18 mouse cellular contexts compared by ENCODE assay signal in genomic region chr16:28919320-28919885, GRCm38 (mm10). TPM values are rescaled to one million over a fixed set of nuclear protein-coding genes. Genes with fewer than 3 reads are reported as not detected.
DNase-seq lines count a peak whose midpoint lies in the region; ATAC-seq and TF ChIP-seq lines count a peak whose summit lies in the region.
"Had no signal": no experiment of that assay in that cellular context is flagged by ENCODE, and none has a peak within 500 bp of the region (broad histone marks: within the 10 kb centered on the region; RNA-seq: fewer than 3 reads in every experiment).

No protein-coding gene starts in this region.

- H3K27ac ChIP-seq in kidney, postnatal 0 days, result no peak overlapping the region
- no peak overlapping the region for H3K27ac ChIP-seq in forebrain, embryonic 12.5 days
- H3K27ac ChIP-seq in limb, embryonic 12.5 days, result 0 out of 2 replicates have a peak overlapping the region, but pooled peaks have one; percentile 29
- H3K27ac ChIP-seq: heart, embryonic 15.5 days; macrophage had no signal

- 0 out of 2 replicates have a peak, but pooled peaks have one; percentile 49 for ATAC-seq in kidney, postnatal 0 days (replicated peaks; ENCODE audit: low FRiP score, low read depth)
- ATAC-seq in forebrain, embryonic 12.5 days (ENCODE audit: low FRiP score), result 0 out of 2 replicates have a peak, but pooled peaks have one; percentile 55
- ATAC-seq in limb, embryonic 12.5 days (ENCODE audit: insufficient number of reproducible peaks, insufficient read depth, low FRiP score, low TSS enrichment, low read depth), result no peak
- ATAC-seq: CD4-positive, CD25-positive, alpha-beta regulatory T cell, adult 4 months had no signal

- H3K36me3 ChIP-seq in kidney, postnatal 0 days (ENCODE audit: insufficient read depth, low read length), result no peaks in the 10 kb centered on the region
- no peaks in the 10 kb centered on the region for H3K36me3 ChIP-seq in forebrain, embryonic 12.5 days (replicated peaks)
- no peaks in the 10 kb centered on the region for H3K36me3 ChIP-seq in limb, embryonic 12.5 days
- H3K36me3 ChIP-seq: heart, embryonic 15.5 days had no signal

- H3K4me1 ChIP-seq in kidney, postnatal 0 days (replicated peaks; ENCODE audit: insufficient read depth, low read length), result no peaks in the 10 kb centered on the region
- peaks cover 15% of the 10 kb centered on the region for H3K4me1 ChIP-seq in forebrain, embryonic 12.5 days
- peaks cover 32% of the 10 kb centered on the region for H3K4me1 ChIP-seq in limb, embryonic 12.5 days (replicated peaks)
- H3K4me1 ChIP-seq: heart, embryonic 15.5 days had no signal

- TF ChIP-seq CTCF in kidney, postnatal 0 days (IDR thresholded peaks at IDR 0.05; ENCODE audit: low read depth), result no peak

- 80% methylated on average over 11 of the region's 11 CpGs for WGBS in kidney, postnatal 0 days
- 56% methylated on average over 11 of the region's 11 CpGs for WGBS in forebrain, embryonic 12.5 days
- WGBS in limb, embryonic 12.5 days, result 28% methylated on average over 11 of the region's 11 CpGs

- no peaks in the 10 kb centered on the region for H3K9me3 ChIP-seq in kidney, postnatal 0 days (replicated peaks; ENCODE audit: low read length)
- H3K9me3 ChIP-seq in forebrain, embryonic 12.5 days, result no peaks in the 10 kb centered on the region
- H3K9me3 ChIP-seq in limb, embryonic 12.5 days, result no peaks in the 10 kb centered on the region
- H3K9me3 ChIP-seq: heart, embryonic 15.5 days had no signal

- H3K27me3 ChIP-seq in kidney, postnatal 0 days (ENCODE audit: insufficient read depth, low read length), result no peaks in the 10 kb centered on the region
- no peaks in the 10 kb centered on the region for H3K27me3 ChIP-seq in forebrain, embryonic 12.5 days
- H3K27me3 ChIP-seq in limb, embryonic 12.5 days, result no peaks in the 10 kb centered on the region
- H3K27me3 ChIP-seq: heart, embryonic 15.5 days had no signal

- no peak overlapping the region for H3K4me2 ChIP-seq in kidney, postnatal 0 days (ENCODE audit: low read length)
- H3K4me2 ChIP-seq in forebrain, embryonic 12.5 days, result no peak overlapping the region
- H3K4me2 ChIP-seq in limb, embryonic 12.5 days, result no peak overlapping the region
- H3K4me2 ChIP-seq: heart, embryonic 15.5 days had no signal

- H3K4me3 ChIP-seq in kidney, postnatal 0 days (replicated peaks; ENCODE audit: low read depth, low read length), result no peak overlapping the region
- no peak overlapping the region for H3K4me3 ChIP-seq in forebrain, embryonic 12.5 days (replicated peaks)
- H3K4me3 ChIP-seq in limb, embryonic 12.5 days (replicated peaks), result no peak overlapping the region
- H3K4me3 ChIP-seq: heart, embryonic 15.5 days had no signal

- H3K9ac ChIP-seq in kidney, postnatal 0 days (ENCODE audit: low read depth, low read length), result no peak overlapping the region
- no peak overlapping the region for H3K9ac ChIP-seq in forebrain, embryonic 12.5 days
- H3K9ac ChIP-seq in limb, embryonic 12.5 days (replicated peaks), result no peak overlapping the region
- H3K9ac ChIP-seq: heart, embryonic 15.5 days had no signal

- no peak for DNase-seq in kidney, postnatal 0 days (ENCODE audit: low spot score)
- DNase-seq in kidney, postnatal 14 days, result no peak
- DNase-seq in embryo, embryonic 10.5 days (ENCODE audit: low spot score), result peak; percentile 42
- DNase-seq in adrenal gland, adult 8-10 months, result no peak
- DNase-seq in cerebellum, postnatal 10 days, result no peak
- DNase-seq: adrenal gland, postnatal 36 days; cerebellum, adult 11-12 months; kidney, postnatal 10 days; liver; lung, adult 2 months; right cerebral cortex, postnatal 14 days had no signal

RNA-seq across cellular contexts. Expression of gene Mb21d2, which starts 10.1 kb away (rescaled TPM):
- polyA plus RNA-seq in kidney, postnatal 0 days (2015; fragmentation: Nextera tagmentation; extraction: Ambion mirVana), result 6.4 and 6.9 TPM in 2 replicates
- 5.8 and 6.6 TPM in 2 replicates for polyA plus RNA-seq in forebrain, embryonic 12.5 days (2016; fragmentation: Nextera tagmentation; extraction: Ambion mirVana)
- polyA plus RNA-seq in limb, embryonic 12.5 days (2016; fragmentation: Nextera tagmentation; extraction: Ambion mirVana), result 7.9 and 9.6 TPM in 2 replicates
- total RNA-seq in adrenal gland, adult 8-10 months (2022), result 10 to 100 TPM; 12.4 to 17.8 (median 14.6) TPM
- total RNA-seq: monocyte, adult 5-6 weeks; neutrophil, adult 5-6 weeks had no signal
- polyA plus RNA-seq: CD4-positive, CD25-positive, alpha-beta regulatory T cell, adult 4 months had no signal
